Mouse (Mus musculus) limb, embryonic 15.5 days (tissue): ENCODE data around the gene Prdm12. TPM values are rescaled to one million over a fixed set of nuclear protein-coding genes. Genes with fewer than 3 reads are reported as not detected.

Source experiments
- ATAC-seq: fragments of 200-750 bp; cut with Nextera tagmentation; 2 replicates; pipeline ENCODE4 v1.8.0; 2017; ENCODE audit warnings: low read depth, moderate TSS enrichment; ENCODE audit not compliant: insufficient number of reproducible peaks, low FRiP score, low TSS enrichment
- H3K27ac ChIP-seq: fragments of 300-500 bp; sonication (generic); 2 replicates; pipeline ENCODE4 v1.5.1; 2015; ENCODE audit warnings: moderate library complexity, mild to moderate bottlenecking, inconsistent platforms
- H3K27me3 ChIP-seq: fragments of 300-500 bp; sonication (generic); 2 replicates; pipeline ENCODE4 v1.6.1; 2015; ENCODE audit warnings: inconsistent platforms
- H3K36me3 ChIP-seq: fragments of 300-500 bp; sonication (generic); 2 replicates; pipeline ENCODE4 v1.6.1; 2015; ENCODE audit warnings: inconsistent platforms
- H3K4me1 ChIP-seq: fragments of 300-500 bp; sonication (generic); 2 replicates; pipeline ENCODE4 v1.6.1; 2015; ENCODE audit warnings: inconsistent platforms
- H3K4me2 ChIP-seq: fragments of 300-500 bp; sonication (generic); 2 replicates; pipeline ENCODE4 v1.6.1; 2015; ENCODE audit warnings: mild to moderate bottlenecking, inconsistent platforms
- H3K4me3 ChIP-seq: fragments of 300-500 bp; sonication (generic); 2 replicates; pipeline ENCODE4 v1.5.1; 2015; ENCODE audit warnings: mild to moderate bottlenecking, inconsistent platforms
- H3K9ac ChIP-seq: fragments of 300-500 bp; sonication (generic); 2 replicates; pipeline ENCODE4 v1.6.1; 2015; ENCODE audit warnings: inconsistent platforms
- H3K9me3 ChIP-seq: fragments of 300-500 bp; sonication (generic); 2 replicates; pipeline ENCODE4 v1.6.1; 2016; ENCODE audit warnings: inconsistent platforms
- WGBS: fragments of 180-500 bp; shearing (Covaris S2); methylation state at CpG from one replicate; pipeline ENCODE4 v1.1.7; 2015; 5-methylcytosine and 5-hydroxymethylcytosine counted together
- polyA plus RNA-seq: library from polyadenylated mRNA; unstranded; fragments of >200 nt; fragmentation: Nextera tagmentation; extraction: Ambion mirVana; gene quantifications from 2 replicates; pipeline ENCODE4 v1.2.1, GENCODE M21; 2015

Prdm12 gene
- polyA plus RNA-seq: not detected in 2 replicates

DNA sequence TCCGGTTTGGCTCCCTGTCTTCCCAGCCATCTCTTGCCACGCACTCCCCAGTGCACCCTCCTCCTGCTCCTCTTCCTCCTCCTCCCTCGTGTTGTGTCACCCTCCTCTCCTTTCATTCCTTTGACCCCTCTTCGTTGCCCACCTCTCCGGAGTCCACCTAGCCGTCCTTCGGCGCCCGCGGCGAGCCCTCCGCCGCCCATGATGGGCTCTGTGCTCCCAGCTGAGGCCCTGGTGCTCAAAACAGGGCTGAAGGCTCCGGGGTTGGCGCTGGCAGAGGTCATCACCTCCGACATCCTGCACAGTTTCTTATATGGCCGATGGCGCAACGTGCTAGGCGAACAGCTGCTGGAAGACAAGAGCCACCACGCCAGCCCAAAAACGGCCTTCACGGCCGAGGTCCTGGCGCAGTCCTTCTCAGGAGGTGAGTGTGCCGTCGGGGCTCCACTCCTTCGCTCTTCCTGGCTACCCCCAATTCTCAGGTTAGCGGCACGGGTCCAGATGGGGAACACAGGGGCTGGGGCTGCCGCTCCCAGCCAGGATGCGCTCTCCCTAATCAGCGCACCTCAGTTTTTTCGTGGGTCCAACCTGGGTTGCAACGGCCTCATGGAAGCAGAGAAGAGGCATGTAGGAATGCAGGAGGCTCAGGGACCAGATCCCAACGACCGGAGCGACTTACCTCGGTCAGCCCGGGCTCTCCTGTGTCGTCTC is at the start of gene Prdm12:
Gene Prdm12, plus strand, starts transcription at position 137 of the 708 bp plus-strand sequence.
- Histone ChIP-seq H3K27me3 (peaks cover 100% of the 10 kb centered on the region), H3K36me3 (no peaks in the 10 kb centered on the region), H3K4me1 (peaks cover 59% of the 10 kb centered on the region), H3K4me2 (no peak within 1 kb of the TSS), H3K9ac (no peak within 1 kb of the TSS), H3K4me3 (no peak within 1 kb of the TSS), H3K27ac (no peak within 1 kb of the TSS), H3K9me3 (no peaks in the 10 kb centered on the region)
- 1% methylated on average over 41 of the region's 41 CpGs for WGBS
- ATAC-seq: no peak

DNA sequence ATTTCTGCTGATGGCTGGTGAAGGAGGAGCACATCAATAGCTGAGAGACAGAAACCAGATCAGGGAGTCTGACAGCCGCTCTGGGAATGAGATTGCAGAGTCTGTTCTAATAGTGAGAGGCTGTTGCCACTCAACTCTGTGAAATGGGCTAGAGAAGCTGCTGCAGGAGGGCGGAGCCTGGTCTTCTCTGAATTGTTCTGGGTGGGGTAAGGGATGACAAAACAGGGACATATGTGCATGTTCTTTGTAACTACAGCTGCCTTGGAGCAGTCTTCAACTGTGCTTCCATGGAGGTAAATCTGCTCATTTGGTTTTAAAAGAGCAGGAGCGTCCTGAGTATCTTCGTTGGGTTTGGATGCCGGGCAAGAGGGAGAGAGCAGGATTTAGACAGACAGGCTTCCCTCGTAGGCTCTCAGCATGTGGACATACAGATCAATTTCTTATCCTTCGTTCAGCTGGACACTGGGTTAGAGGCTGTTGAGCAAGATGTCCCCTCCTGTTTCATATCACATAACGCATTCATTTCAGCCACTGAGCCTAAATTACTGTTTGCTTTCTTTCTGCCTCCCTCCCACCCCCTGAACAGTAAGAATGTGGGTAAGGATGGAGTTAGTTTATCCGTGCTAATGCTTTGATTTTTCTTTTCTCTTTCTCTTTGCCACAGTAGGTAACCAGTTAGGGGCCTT is 47.9 kb upstream of the Prdm12 start:
- H3K4me3 ChIP-seq: no peak overlapping the region
- ATAC-seq: no peak
- no peak overlapping the region for H3K27ac ChIP-seq
- WGBS: 88% methylated on average over 9 of the region's 9 CpGs
- peaks cover 62% of the 10 kb centered on the region for H3K36me3 ChIP-seq
- H3K4me1 ChIP-seq: no peaks in the 10 kb centered on the region
- H3K4me2 ChIP-seq: no peak overlapping the region
- no peak overlapping the region for H3K9ac ChIP-seq
- H3K27me3 ChIP-seq: no peaks in the 10 kb centered on the region
- no peaks in the 10 kb centered on the region for H3K9me3 ChIP-seq

DNA sequence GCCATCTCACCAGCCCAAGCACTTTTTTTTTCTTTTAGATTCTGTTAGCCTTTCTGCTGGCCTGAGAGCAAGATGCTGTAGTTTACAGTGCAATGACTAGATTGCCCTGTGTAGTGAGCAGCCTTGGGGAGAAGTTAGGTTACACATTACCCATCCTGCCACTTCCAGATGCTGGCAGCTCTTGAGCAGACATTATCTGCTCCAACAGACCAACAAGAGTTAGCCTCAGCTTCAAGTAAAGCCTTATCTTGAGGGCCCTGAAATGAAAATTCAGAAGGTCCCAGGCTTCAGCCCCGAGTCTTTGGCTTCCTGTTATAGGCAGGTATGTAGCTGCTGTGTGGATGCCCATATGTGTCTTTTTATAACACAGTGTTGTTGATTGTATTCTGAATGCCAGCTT is 32.3 kb upstream of the Prdm12 start:
- Histone ChIP-seq H3K27me3 (no peaks in the 10 kb centered on the region), H3K4me2 (no peak overlapping the region), H3K9me3 (no peaks in the 10 kb centered on the region), H3K27ac (no peak overlapping the region), H3K4me3 (no peak overlapping the region), H3K36me3 (peaks cover 91% of the 10 kb centered on the region), H3K4me1 (no peaks in the 10 kb centered on the region), H3K9ac (no peak overlapping the region)
- no peak for ATAC-seq
- WGBS: 78% methylated on average over 1 of the region's 1 CpGs

DNA sequence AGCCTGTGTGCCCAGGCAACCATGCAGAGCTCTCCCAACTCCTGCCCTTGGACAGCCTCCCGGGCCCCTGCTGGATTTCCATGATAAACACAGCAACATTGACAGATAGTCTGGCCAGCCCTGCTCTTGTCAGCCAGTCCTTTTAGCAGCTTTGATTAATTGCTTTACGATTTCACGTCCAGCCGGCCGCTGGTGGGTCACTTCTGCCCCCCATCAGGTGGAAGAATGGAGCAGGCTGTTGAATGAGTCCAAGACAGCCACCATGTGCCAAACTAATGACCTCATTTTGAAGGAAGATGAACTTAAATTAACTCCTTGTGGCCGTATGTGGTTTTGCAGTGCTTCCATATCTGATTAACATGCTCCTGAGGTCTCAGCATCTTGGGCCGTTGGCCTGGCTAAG is 30.0 kb upstream of the Prdm12 start:
- H3K4me3 ChIP-seq: no peak overlapping the region
- 32% methylated on average over 7 of the region's 7 CpGs for WGBS
- no peak overlapping the region for H3K4me2 ChIP-seq
- H3K9me3 ChIP-seq: no peaks in the 10 kb centered on the region
- no peak overlapping the region for H3K9ac ChIP-seq
- H3K36me3 ChIP-seq: peaks cover 96% of the 10 kb centered on the region
- H3K27ac ChIP-seq: no peak overlapping the region
- no peak for ATAC-seq
- no peaks in the 10 kb centered on the region for H3K27me3 ChIP-seq
- H3K4me1 ChIP-seq: no peaks in the 10 kb centered on the region

DNA sequence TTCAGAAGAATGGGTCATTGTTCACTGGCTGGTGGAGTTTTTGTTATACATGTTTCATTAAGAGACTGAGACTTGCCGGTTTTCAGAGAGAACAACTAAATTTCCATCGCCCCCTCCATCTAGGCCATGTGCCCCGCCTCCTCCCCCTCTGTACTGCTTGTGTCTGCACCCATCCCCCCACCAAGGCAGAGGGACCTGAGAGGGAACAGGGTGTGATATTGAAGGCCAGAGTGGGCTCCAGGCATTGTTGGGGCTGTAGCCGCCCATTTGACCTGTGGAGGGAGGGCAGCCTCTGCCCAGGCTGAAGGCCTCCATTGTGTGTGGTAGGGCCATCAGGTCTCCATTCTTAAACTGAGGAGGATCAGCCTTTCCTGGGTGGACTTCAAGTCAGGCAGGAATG is 28.9 kb upstream of the Prdm12 start:
- Histone ChIP-seq H3K27me3 (no peaks in the 10 kb centered on the region), H3K36me3 (peaks cover 96% of the 10 kb centered on the region), H3K27ac (no peak overlapping the region), H3K4me2 (no peak overlapping the region), H3K9ac (no peak overlapping the region), H3K4me3 (no peak overlapping the region), H3K4me1 (no peaks in the 10 kb centered on the region), H3K9me3 (no peaks in the 10 kb centered on the region)
- no peak for ATAC-seq
- WGBS: 81% methylated on average over 4 of the region's 4 CpGs

DNA sequence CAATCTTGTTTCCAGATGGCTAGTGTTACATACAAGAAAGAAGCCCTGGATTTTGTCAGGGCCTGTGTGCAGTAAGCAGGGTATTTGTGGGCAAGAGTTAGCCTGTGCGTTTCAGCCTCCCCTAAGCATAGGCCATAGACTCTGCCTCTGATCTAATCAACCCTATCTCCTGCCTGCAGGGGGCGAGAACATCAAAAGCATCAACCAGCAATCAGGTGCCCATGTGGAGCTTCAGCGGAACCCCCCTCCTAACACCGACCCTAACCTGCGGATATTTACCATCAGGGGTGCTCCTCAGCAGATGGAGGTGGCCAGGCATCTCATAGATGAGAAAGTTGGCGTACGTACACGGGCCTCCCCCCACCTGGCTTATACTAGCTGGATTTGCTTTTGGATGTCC is 28.4 kb upstream of the Prdm12 start:
- no peak for ATAC-seq
- peaks cover 93% of the 10 kb centered on the region for H3K36me3 ChIP-seq
- H3K4me2 ChIP-seq: no peak overlapping the region
- H3K4me3 ChIP-seq: no peak overlapping the region
- no peaks in the 10 kb centered on the region for H3K27me3 ChIP-seq
- WGBS: 76% methylated on average over 8 of the region's 8 CpGs
- no peak overlapping the region for H3K27ac ChIP-seq
- no peaks in the 10 kb centered on the region for H3K4me1 ChIP-seq
- no peaks in the 10 kb centered on the region for H3K9me3 ChIP-seq
- no peak overlapping the region for H3K9ac ChIP-seq

DNA sequence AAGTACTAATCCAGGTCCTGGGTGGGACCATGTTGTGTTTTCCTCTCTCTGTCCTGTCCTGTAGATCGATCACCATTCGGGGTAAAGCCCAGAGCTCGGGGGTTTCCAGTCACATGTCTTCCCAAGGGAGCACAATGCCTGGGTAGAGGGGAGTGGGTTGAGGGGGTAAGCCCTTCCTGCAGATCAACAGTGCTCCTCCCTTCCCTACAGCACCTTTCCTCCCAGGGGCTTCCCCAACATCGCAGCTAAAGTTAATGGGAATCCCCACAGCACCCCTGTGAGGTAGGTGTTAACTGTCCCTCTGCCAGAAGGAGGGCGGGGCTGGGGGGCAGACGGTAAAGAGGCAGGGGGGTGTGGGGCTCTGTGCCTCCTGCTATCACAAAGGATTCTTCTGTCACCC is 27.2 kb upstream of the Prdm12 start:
- 67% methylated on average over 6 of the region's 6 CpGs for WGBS

DNA sequence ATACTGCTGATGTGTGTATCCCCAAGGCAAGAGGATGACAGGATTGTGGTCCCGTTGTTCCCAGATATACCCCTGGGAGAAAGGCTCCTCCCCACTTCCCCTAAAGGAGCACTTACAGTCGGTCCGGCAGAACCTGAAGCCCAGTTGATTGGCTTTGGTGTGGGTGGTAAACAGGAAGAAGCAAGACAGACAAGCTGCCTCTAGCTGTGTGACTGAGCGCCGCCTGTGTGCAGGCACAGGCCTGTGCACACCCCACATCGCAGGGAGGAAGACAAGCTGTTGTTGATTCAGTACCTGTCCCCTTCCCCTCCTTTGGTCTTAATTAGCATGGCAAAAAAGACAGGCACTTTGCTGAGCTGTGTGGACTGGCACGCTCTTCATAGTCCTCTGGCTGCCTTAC is 26.1 kb upstream of the Prdm12 start:
- H3K4me1 ChIP-seq: no peaks in the 10 kb centered on the region
- H3K9me3 ChIP-seq: no peaks in the 10 kb centered on the region
- H3K9ac ChIP-seq: no peak overlapping the region
- WGBS: 82% methylated on average over 7 of the region's 7 CpGs
- H3K36me3 ChIP-seq: peaks cover 79% of the 10 kb centered on the region
- H3K4me3 ChIP-seq: no peak overlapping the region
- ATAC-seq: no peak
- no peak overlapping the region for H3K27ac ChIP-seq
- no peak overlapping the region for H3K4me2 ChIP-seq
- no peaks in the 10 kb centered on the region for H3K27me3 ChIP-seq

More for the DNA sequence above, 27.2 kb upstream of the Prdm12 start:
- Histone ChIP-seq H3K36me3 (peaks cover 86% of the 10 kb centered on the region), H3K9me3 (no peaks in the 10 kb centered on the region), H3K27ac (no peak overlapping the region), H3K4me1 (no peaks in the 10 kb centered on the region), H3K4me2 (no peak overlapping the region), H3K4me3 (no peak overlapping the region), H3K27me3 (no peaks in the 10 kb centered on the region), H3K9ac (no peak overlapping the region)
- no peak for ATAC-seq

DNA sequence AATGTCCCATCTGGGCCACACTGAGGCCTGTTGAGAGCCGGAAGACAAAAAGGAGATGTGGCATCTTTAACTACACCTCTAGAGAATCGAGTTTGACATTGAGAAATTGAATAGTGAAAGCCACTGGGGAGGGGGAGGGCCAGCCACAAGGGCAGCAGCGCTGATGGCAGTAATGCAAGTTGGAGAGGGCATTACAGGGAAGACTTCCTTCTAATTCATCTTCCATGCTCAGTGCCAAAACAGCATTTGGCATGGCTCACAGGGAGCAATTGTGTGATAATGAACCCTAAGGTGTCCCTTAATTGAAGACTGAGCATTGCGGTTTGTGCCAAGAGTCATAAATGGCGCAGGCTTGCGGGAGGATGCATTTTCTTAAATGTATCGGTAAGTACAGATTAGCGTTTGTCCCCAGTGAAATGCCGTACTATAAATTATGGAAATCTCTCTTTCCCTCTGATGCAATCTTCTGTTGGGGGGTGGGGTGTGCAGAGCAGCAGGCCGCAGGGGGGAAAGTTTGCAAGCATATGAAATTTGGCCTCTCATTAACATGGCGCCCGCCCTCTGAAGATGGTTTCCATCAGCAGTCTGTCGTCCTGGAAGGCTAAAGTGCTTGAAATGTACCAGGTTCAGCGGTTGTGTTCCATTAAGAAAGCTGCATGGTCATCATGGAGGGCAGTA is 21.2 kb upstream of the Prdm12 start:
- Histone ChIP-seq H3K27me3 (no peaks in the 10 kb centered on the region), H3K4me2 (no peak overlapping the region), H3K9me3 (no peaks in the 10 kb centered on the region), H3K9ac (no peak overlapping the region), H3K4me1 (no peaks in the 10 kb centered on the region), H3K4me3 (no peak overlapping the region), H3K27ac (no peak overlapping the region), H3K36me3 (peaks cover 32% of the 10 kb centered on the region)
- no peak for ATAC-seq
- 76% methylated on average over 14 of the region's 14 CpGs for WGBS

DNA sequence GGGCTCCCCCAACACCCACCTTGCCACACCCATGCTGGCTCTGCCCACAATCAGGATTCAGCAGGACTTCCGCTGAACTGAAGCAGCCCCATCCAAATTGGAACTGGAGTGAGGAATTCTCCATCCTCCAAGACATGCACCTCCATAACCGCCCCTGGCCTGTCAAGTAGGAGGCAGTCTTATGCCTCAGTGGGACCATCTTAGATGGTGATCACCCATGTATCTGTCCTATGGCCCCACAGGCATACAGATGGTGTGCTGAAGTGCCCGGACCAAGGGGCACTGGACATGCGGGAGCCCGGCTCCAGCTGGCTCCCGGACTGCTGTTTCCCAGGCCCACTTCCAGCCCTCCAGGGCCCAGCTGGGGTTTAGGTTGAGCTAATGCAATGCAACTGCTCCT is 20.6 kb upstream of the Prdm12 start:
- Histone ChIP-seq H3K9me3 (no peaks in the 10 kb centered on the region), H3K4me2 (no peak overlapping the region), H3K27ac (no peak overlapping the region), H3K9ac (no peak overlapping the region), H3K4me1 (no peaks in the 10 kb centered on the region), H3K4me3 (no peak overlapping the region), H3K27me3 (no peaks in the 10 kb centered on the region), H3K36me3 (peaks cover 26% of the 10 kb centered on the region)
- no peak for ATAC-seq
- 89% methylated on average over 6 of the region's 6 CpGs for WGBS

DNA sequence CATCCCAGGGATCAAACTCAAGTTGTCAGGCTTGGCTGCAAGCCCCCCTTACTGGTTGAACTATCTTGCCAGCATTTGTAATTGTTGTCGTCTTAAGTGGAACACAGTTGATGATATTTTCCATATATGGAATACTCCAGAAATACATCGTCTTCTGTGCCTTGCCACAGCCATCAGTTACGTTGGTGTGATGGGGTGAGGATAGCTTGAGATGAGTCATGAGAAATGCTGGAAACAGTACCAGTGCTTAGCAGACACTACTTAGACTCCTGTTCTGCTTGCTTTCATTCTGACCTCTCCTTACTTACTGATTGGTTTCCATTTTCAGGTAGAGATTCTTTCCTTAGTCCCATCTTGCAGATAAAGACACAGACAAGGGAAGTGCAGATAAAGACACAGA is 6.3 kb upstream of the Prdm12 start:
- 63% methylated on average over 3 of the region's 3 CpGs for WGBS
- no peak overlapping the region for H3K27ac ChIP-seq
- H3K4me2 ChIP-seq: no peak overlapping the region
- no peak for ATAC-seq
- no peaks in the 10 kb centered on the region for H3K36me3 ChIP-seq
- H3K4me1 ChIP-seq: peaks cover 33% of the 10 kb centered on the region
- H3K9me3 ChIP-seq: no peaks in the 10 kb centered on the region
- no peak overlapping the region for H3K4me3 ChIP-seq
- no peak overlapping the region for H3K9ac ChIP-seq
- H3K27me3 ChIP-seq: peaks cover 80% of the 10 kb centered on the region
